Mouse (Mus musculus) testis, adult 2 months (tissue): ENCODE data around the gene Nrp1.

Experiments
- CTCF ChIP-seq: fragments of 200-500 bp; IDR thresholded peaks from 2 replicates; pipeline ENCODE4 v1.5.1; 2012; ENCODE audit warnings: low read depth, mild to moderate bottlenecking, inconsistent platforms, low read length, moderate library complexity; ENCODE audit not compliant: control insufficient read depth, insufficient read depth, insufficient replicate concordance
- POLR2A ChIP-seq: fragments of 200-500 bp; IDR thresholded peaks from 2 replicates; pipeline ENCODE4 v1.6.1; 2012; ENCODE audit warnings: low read depth, mild to moderate bottlenecking, inconsistent platforms, low read length, moderate library complexity; ENCODE audit not compliant: control insufficient read depth

GRCm38 (mm10) chr8:128352821-128353220 is 5.6 kb upstream of the Nrp1 start:
- TF ChIP-seq CTCF = no peak
- no peak for TF ChIP-seq POLR2A
